Mouse (Mus musculus) testis, adult 2 months (tissue): ENCODE results near the gene Ctnnd2. TPM values are rescaled to one million over a fixed set of nuclear protein-coding genes. Genes with fewer than 3 reads are reported as not detected.

Experiments
- H3K27ac ChIP-seq: fragments of 200-500 bp; 2 replicates; pipeline ENCODE4 v1.5.1; 2012; ENCODE audit warnings: low read depth, low read length; ENCODE audit not compliant: control insufficient read depth, insufficient read depth
- H3K27me3 ChIP-seq: fragments of 200-500 bp; 2 replicates; pipeline ENCODE4 v1.6.1; 2012; ENCODE audit warnings: mild to moderate bottlenecking, low read length, moderate library complexity; ENCODE audit not compliant: control insufficient read depth, insufficient read depth
- H3K36me3 ChIP-seq: fragments of 200-500 bp; 2 replicates; pipeline ENCODE4 v1.6.1; 2012; ENCODE audit warnings: mild to moderate bottlenecking, low read length; ENCODE audit not compliant: control insufficient read depth, insufficient read depth
- H3K4me1 ChIP-seq: fragments of 200-500 bp; 2 replicates; pipeline ENCODE4 v1.6.1; 2012; ENCODE audit warnings: low read length; ENCODE audit not compliant: control insufficient read depth, insufficient read depth
- H3K4me3 ChIP-seq: fragments of 200-500 bp; 2 replicates; pipeline ENCODE4 v1.5.1; 2012; ENCODE audit warnings: low read depth, mild to moderate bottlenecking, low read length, moderate library complexity, mixed read lengths; ENCODE audit not compliant: control insufficient read depth
- CTCF ChIP-seq: fragments of 200-500 bp; IDR thresholded peaks from 2 replicates; pipeline ENCODE4 v1.5.1; 2012; ENCODE audit warnings: low read depth, mild to moderate bottlenecking, inconsistent platforms, low read length, moderate library complexity; ENCODE audit not compliant: control insufficient read depth, insufficient read depth, insufficient replicate concordance
- POLR2A ChIP-seq: fragments of 200-500 bp; IDR thresholded peaks from 2 replicates; pipeline ENCODE4 v1.6.1; 2012; ENCODE audit warnings: low read depth, mild to moderate bottlenecking, inconsistent platforms, low read length, moderate library complexity; ENCODE audit not compliant: control insufficient read depth
- polyA plus RNA-seq: library from polyadenylated mRNA; depleted of rRNA; stranded (reverse); fragments of >200 nt; gene quantifications from 2 replicates; pipeline ENCODE4 v1.2.3, GENCODE M21; 2012

The Ctnnd2 gene
- polyA plus RNA-seq, 1 experiment, result 3.8 TPM

DNA sequence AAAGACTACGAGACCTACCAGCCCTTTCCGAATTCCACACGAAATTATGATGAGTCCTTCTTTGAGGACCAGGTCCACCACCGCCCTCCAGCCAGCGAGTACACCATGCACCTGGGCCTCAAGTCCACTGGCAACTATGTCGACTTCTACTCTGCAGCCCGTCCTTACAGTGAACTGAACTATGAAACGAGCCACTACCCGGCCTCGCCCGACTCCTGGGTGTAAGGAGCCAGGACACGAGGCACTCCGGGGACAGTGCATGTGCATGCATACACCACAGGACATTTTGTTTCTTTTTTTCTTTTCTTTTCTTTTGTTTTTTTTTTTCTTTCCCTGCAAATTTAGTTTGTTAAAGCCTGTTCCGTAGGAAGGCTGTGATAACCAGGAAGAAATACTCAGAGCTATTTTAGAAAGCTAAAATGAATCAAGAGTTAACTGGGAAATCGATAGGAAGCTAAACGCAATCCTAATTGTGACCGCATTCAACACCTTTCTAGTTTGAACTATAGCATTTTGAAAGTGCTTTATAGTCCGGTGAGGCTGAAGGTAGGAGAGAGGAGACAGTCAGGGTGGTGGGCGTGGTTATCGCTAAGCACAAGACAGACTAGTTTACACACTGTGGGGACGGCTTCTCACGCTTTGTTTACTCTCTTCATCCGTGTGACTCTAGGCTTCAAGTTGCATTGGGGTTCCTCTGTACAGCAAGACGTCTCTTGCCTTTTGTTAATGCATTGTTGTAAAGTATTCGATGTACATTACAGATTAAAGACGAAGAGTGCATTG lies 855.2 kb downstream of the Ctnnd2 start:
- no peak overlapping the region for H3K27ac ChIP-seq
- no peaks in the 10 kb centered on the region for H3K36me3 ChIP-seq
- no peaks in the 10 kb centered on the region for H3K27me3 ChIP-seq
- H3K4me3 ChIP-seq, result peak overlapping the region; percentile 33
- H3K4me1 ChIP-seq, result no peaks in the 10 kb centered on the region; the same call in 1 of the 2 replicates
- TF ChIP-seq CTCF (no peak), POLR2A (no peak)

GRCm38 (mm10) chr15:31044983-31045382 lies 872.6 kb downstream of the Ctnnd2 start:
- no peaks in the 10 kb centered on the region for H3K4me1 ChIP-seq
- H3K36me3 ChIP-seq, result no peaks in the 10 kb centered on the region
- no peak overlapping the region for H3K27ac ChIP-seq
- H3K4me3 ChIP-seq, result no peak overlapping the region
- no peaks in the 10 kb centered on the region for H3K27me3 ChIP-seq
- TF ChIP-seq CTCF (no peak), POLR2A (no peak)

DNA sequence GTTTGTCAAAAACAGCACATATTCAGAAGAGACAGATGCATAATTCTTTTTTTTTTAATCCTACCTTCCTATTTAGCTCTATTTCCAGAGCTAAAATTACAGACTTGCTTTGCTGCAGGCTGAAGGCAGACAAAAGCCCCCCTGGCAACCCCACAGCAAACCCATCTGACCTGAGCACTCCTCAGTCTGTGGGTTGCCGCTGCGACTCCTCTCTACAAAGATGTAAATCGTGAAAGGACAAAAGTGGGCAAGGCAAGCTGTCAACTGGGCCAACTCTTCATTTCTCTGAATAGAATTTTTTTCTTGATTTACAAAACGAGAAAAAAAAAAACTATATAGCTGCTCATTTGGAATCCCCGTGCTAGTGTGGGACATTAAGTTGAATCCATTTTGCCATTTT lies 879.1 kb downstream of the Ctnnd2 start:
- no peak overlapping the region for H3K27ac ChIP-seq
- TF ChIP-seq POLR2A (no peak), CTCF (no peak)
- H3K36me3 ChIP-seq, result no peaks in the 10 kb centered on the region
- no peaks in the 10 kb centered on the region for H3K27me3 ChIP-seq
- no peaks in the 10 kb centered on the region for H3K4me1 ChIP-seq
- H3K4me3 ChIP-seq, result no peak overlapping the region

DNA sequence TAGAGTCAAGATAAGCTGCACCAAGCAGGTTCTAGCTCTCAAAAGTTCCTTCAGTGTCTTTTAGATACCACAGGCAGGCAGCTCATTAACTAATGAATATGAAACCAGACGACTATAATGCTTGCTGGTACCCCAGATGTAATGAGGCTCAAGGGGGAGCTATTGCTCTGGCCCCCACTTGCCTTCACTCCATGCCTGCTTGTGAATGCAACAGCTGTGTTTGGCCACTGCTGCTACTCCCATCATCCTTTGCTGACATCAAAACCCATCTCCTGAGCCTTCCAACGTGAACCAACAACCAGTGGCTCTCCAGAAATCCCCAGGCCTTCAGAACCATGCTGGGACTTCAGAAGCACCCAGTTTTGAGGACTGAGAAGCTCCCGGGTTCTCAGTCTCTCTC lies 883.8 kb downstream of the Ctnnd2 start:
- no peak overlapping the region for H3K4me3 ChIP-seq

GRCm38 (mm10) chr15:31058315-31058714 lies 885.9 kb downstream of the Ctnnd2 start:
- Histone ChIP-seq H3K27me3 (no peaks in the 10 kb centered on the region), H3K4me3 (no peak overlapping the region), H3K4me1 (no peaks in the 10 kb centered on the region), H3K27ac (no peak overlapping the region), H3K36me3 (no peaks in the 10 kb centered on the region)
- TF ChIP-seq POLR2A, result no peak

More for the DNA sequence above, 883.8 kb downstream of the Ctnnd2 start:
- no peak for TF ChIP-seq POLR2A
- no peak for TF ChIP-seq CTCF
- no peaks in the 10 kb centered on the region for H3K36me3 ChIP-seq
- no peak overlapping the region for H3K27ac ChIP-seq
- H3K4me1 ChIP-seq, result no peaks in the 10 kb centered on the region
- no peaks in the 10 kb centered on the region for H3K27me3 ChIP-seq

DNA sequence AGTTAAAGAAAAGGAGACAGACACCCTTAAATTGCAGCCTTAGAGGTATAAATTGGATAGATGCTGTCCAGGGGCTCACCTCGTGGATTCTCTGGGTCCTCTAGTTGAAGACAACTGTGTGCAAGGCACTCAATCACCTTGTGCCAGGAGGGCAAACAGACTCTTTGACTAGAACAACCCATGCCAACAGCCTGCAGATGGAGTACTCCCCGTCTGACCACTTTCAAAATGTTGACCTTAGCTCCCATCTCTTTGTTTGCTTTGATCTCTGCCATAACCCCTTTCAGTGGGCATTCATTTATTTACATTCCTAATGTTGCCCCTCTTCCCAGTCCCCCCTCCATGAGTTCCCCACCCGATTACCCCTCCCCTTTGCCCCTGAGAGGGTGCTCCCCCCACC lies 891.3 kb downstream of the Ctnnd2 start:
- no peak for TF ChIP-seq CTCF
- TF ChIP-seq POLR2A, result no peak
- Histone ChIP-seq H3K4me3 (no peak overlapping the region), H3K4me1 (no peaks in the 10 kb centered on the region), H3K27me3 (no peaks in the 10 kb centered on the region), H3K36me3 (no peaks in the 10 kb centered on the region), H3K27ac (no peak overlapping the region)

DNA sequence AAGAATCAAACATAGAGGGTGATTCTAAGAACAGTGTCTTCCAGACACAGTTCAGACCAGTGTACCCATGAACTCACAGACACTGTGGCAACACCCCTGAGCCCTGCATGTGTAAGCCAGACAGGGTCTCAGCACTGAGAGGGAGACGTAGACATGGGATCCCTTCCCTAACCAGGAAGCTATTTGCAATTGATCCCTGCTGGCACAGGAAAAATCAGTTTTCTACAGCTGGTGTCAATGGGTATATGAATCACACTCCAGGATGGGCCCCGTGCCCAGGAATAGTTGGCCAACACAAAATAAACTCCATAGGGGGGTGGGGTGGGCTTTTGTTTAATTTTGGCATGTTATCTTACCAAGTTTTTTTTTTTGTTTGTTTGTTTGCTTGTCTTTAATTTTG lies 895.7 kb downstream of the Ctnnd2 start:
- no peaks in the 10 kb centered on the region for H3K4me1 ChIP-seq
- no peak for TF ChIP-seq POLR2A
- H3K27me3 ChIP-seq, result no peaks in the 10 kb centered on the region
- H3K36me3 ChIP-seq, result no peaks in the 10 kb centered on the region
- H3K4me3 ChIP-seq, result no peak overlapping the region
- no peak overlapping the region for H3K27ac ChIP-seq

GRCm38 (mm10) chr15:31070311-31070710 lies 897.9 kb downstream of the Ctnnd2 start:
- H3K4me1 ChIP-seq, result no peaks in the 10 kb centered on the region
- H3K27ac ChIP-seq, result no peak overlapping the region
- no peaks in the 10 kb centered on the region for H3K27me3 ChIP-seq
- TF ChIP-seq CTCF, result no peak
- TF ChIP-seq POLR2A, result no peak
- H3K4me3 ChIP-seq, result no peak overlapping the region
- no peaks in the 10 kb centered on the region for H3K36me3 ChIP-seq
